Mouse (Mus musculus): ENCODE results near the gene Tnni2. TPM values are rescaled to one million over a fixed set of nuclear protein-coding genes. Genes with fewer than 3 reads are reported as not detected.

Tnni2 gene
- polyA plus RNA-seq, 1 experiment: 51.8 TPM

GRCm38 (mm10) chr7:142476271-142476670, 34.7 kb downstream of the Tnni2 start:
- TF ChIP-seq POLR2A (IDR thresholded peaks at IDR 0.05; ENCODE audit: borderline replicate concordance, control insufficient read depth, low read depth, low read length) (no peak), CTCF (IDR thresholded peaks at IDR 0.05; ENCODE audit: control insufficient read depth, insufficient read depth, low read length) (no peak)
- WGBS: 74% methylated on average over 5 of the region's 5 CpGs
- Histone ChIP-seq H3K27ac (ENCODE audit: control insufficient read depth, insufficient read depth, low read depth, low read length, poor library complexity) (no peak overlapping the region), H3K4me1 (ENCODE audit: control insufficient read depth, insufficient read depth, low read length) (no peaks in the 10 kb centered on the region; the same call in none of the 2 replicates), H3K4me3 (replicated peaks; ENCODE audit: control insufficient read depth, low read depth, low read length) (no peak overlapping the region)

- no peaks in the 10 kb centered on the region; the same call in 1 of the 2 replicates for H3K4me1 ChIP-seq (ENCODE audit: control insufficient read depth, insufficient read depth, low read length)
- TF ChIP-seq CTCF (IDR thresholded peaks at IDR 0.05; ENCODE audit: control insufficient read depth, insufficient read depth, low read length): no peak
- TF ChIP-seq POLR2A (IDR thresholded peaks at IDR 0.05; ENCODE audit: borderline replicate concordance, control insufficient read depth, low read depth, low read length): no peak
- no peak overlapping the region for H3K27ac ChIP-seq (ENCODE audit: control insufficient read depth, insufficient read depth, low read depth, low read length, poor library complexity)
- H3K4me3 ChIP-seq (replicated peaks; ENCODE audit: control insufficient read depth, low read depth, low read length): no peak overlapping the region
- 86% methylated on average over 13 of the region's 13 CpGs for WGBS
Observed at GRCm38 (mm10) chr7:142476795-142477452, 35.3 kb downstream of the Tnni2 start.

- WGBS: 80% methylated on average over 6 of the region's 6 CpGs
- Histone ChIP-seq H3K27ac (ENCODE audit: control insufficient read depth, insufficient read depth, low read depth, low read length, poor library complexity) (no peak overlapping the region), H3K4me3 (replicated peaks; ENCODE audit: control insufficient read depth, low read depth, low read length) (no peak overlapping the region), H3K4me1 (ENCODE audit: control insufficient read depth, insufficient read depth, low read length) (no peaks in the 10 kb centered on the region; the same call in 1 of the 2 replicates)
- TF ChIP-seq CTCF (IDR thresholded peaks at IDR 0.05; ENCODE audit: control insufficient read depth, insufficient read depth, low read length) (no peak), POLR2A (IDR thresholded peaks at IDR 0.05; ENCODE audit: borderline replicate concordance, control insufficient read depth, low read depth, low read length) (no peak)
Observed at GRCm38 (mm10) chr7:142478001-142478400, 36.4 kb downstream of the Tnni2 start.

- TF ChIP-seq CTCF (IDR thresholded peaks at IDR 0.05; ENCODE audit: control insufficient read depth, insufficient read depth, low read length): no peak
- no peak for TF ChIP-seq POLR2A (IDR thresholded peaks at IDR 0.05; ENCODE audit: borderline replicate concordance, control insufficient read depth, low read depth, low read length)
- no peak overlapping the region for H3K27ac ChIP-seq (ENCODE audit: control insufficient read depth, insufficient read depth, low read depth, low read length, poor library complexity)
- no peak overlapping the region for H3K4me3 ChIP-seq (replicated peaks; ENCODE audit: control insufficient read depth, low read depth, low read length)
- WGBS: 66% methylated on average over 2 of the region's 2 CpGs
- no peaks in the 10 kb centered on the region; the same call in 1 of the 2 replicates for H3K4me1 ChIP-seq (ENCODE audit: control insufficient read depth, insufficient read depth, low read length)
Observed at GRCm38 (mm10) chr7:142478574-142478973, 37.0 kb downstream of the Tnni2 start.

- H3K27ac ChIP-seq (ENCODE audit: control insufficient read depth, insufficient read depth, low read depth, low read length, poor library complexity): no peak overlapping the region
- TF ChIP-seq POLR2A (IDR thresholded peaks at IDR 0.05; ENCODE audit: borderline replicate concordance, control insufficient read depth, low read depth, low read length) (no peak), CTCF (IDR thresholded peaks at IDR 0.05; ENCODE audit: control insufficient read depth, insufficient read depth, low read length) (no peak)
- no peaks in the 10 kb centered on the region; the same call in 1 of the 2 replicates for H3K4me1 ChIP-seq (ENCODE audit: control insufficient read depth, insufficient read depth, low read length)
Observed at GRCm38 (mm10) chr7:142479307-142479706, 37.7 kb downstream of the Tnni2 start.

GRCm38 (mm10) chr7:142479886-142480285, 38.3 kb downstream of the Tnni2 start:
- WGBS: 77% methylated on average over 3 of the region's 3 CpGs
- Histone ChIP-seq H3K27ac (ENCODE audit: control insufficient read depth, insufficient read depth, low read depth, low read length, poor library complexity) (no peak overlapping the region), H3K4me1 (ENCODE audit: control insufficient read depth, insufficient read depth, low read length) (no peaks in the 10 kb centered on the region; the same call in 1 of the 2 replicates), H3K4me3 (replicated peaks; ENCODE audit: control insufficient read depth, low read depth, low read length) (no peak overlapping the region)
- TF ChIP-seq CTCF (IDR thresholded peaks at IDR 0.05; ENCODE audit: control insufficient read depth, insufficient read depth, low read length) (no peak), POLR2A (IDR thresholded peaks at IDR 0.05; ENCODE audit: borderline replicate concordance, control insufficient read depth, low read depth, low read length) (no peak)

More at GRCm38 (mm10) chr7:142479307-142479706, 37.7 kb downstream of the Tnni2 start:
- H3K4me3 ChIP-seq (replicated peaks; ENCODE audit: control insufficient read depth, low read depth, low read length): no peak overlapping the region

- H3K27ac ChIP-seq (ENCODE audit: control insufficient read depth, insufficient read depth, low read depth, low read length, poor library complexity): no peak overlapping the region
- TF ChIP-seq CTCF (IDR thresholded peaks at IDR 0.05; ENCODE audit: control insufficient read depth, insufficient read depth, low read length) (no peak), POLR2A (IDR thresholded peaks at IDR 0.05; ENCODE audit: borderline replicate concordance, control insufficient read depth, low read depth, low read length) (no peak)
- no peak overlapping the region for H3K4me3 ChIP-seq (replicated peaks; ENCODE audit: control insufficient read depth, low read depth, low read length)
- WGBS: 73% methylated on average over 3 of the region's 3 CpGs
- H3K4me1 ChIP-seq (ENCODE audit: control insufficient read depth, insufficient read depth, low read length): no peaks in the 10 kb centered on the region; the same call in 1 of the 2 replicates
Observed at GRCm38 (mm10) chr7:142480661-142481060, 39.1 kb downstream of the Tnni2 start.

- H3K4me3 ChIP-seq (replicated peaks; ENCODE audit: control insufficient read depth, low read depth, low read length): no peak overlapping the region
- H3K27ac ChIP-seq (ENCODE audit: control insufficient read depth, insufficient read depth, low read depth, low read length, poor library complexity): no peak overlapping the region
- TF ChIP-seq CTCF (IDR thresholded peaks at IDR 0.05; ENCODE audit: control insufficient read depth, insufficient read depth, low read length) (peak; percentile 46), POLR2A (IDR thresholded peaks at IDR 0.05; ENCODE audit: borderline replicate concordance, control insufficient read depth, low read depth, low read length) (no peak)
- no peaks in the 10 kb centered on the region; the same call in 1 of the 2 replicates for H3K4me1 ChIP-seq (ENCODE audit: control insufficient read depth, insufficient read depth, low read length)
- 23% methylated on average over 5 of the region's 5 CpGs for WGBS
Observed at GRCm38 (mm10) chr7:142481186-142481567, 39.6 kb downstream of the Tnni2 start.
